Mouse (Mus musculus): ENCODE measurements at regions not wholly inside any gene's neighbourhood (a gene's known extent, or its start where the extent isn't known, plus 50 kb on each side); places are given as distances from the start of the nearest gene placed in this dataset.

DNA sequence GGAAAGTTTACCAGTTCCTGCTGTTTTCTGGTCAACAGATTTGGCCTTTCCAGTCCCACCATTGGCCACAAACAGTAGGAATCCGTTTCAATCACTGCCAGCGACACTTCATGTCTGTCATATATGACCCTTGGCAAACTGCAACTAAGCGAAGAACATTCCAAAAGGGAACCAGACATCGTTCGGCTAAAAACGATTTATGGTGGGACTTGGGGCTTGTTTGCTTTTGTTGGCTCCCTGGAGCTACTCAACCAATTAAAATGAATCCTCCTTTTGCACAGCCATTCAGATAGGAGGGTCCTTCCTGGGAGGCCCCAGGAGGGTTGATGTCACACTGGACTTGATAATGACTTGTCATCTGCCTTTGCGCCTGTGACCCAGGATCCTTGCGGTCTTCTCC is 490.9 kb upstream of the Etaa1 start:
- CTCF ChIA-PET, result no interaction called here
- POLR2A ChIA-PET, result interaction anchor here in 1 of 4 experiments (0.8 kb wide), 1 partner anchor 16 kb away, joined by 6 read pairs; no protein-coding TSS in a partner anchor

DNA sequence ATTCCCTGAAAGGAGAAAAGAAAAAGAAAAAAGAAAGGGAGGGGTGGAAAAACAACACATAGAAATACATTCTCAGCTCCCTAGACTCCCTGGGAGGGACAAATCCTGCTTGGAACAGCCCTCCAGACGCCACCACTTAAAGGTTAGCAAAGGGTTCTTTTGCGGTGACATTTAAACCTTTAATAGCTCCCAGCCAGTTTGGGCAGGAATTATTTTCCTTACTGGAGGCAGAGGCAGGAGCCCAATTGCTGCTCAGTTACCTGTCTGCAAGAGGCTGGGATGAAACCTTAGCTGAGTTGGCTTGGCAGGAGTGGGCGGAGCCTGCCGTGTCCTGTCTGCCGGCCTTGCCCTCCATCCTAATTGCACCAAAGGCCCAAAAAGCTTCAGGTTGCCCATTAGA is 490.4 kb upstream of the Etaa1 start:
- ChIA-PET POLR2A (no interaction called here), CTCF (no interaction called here)

DNA sequence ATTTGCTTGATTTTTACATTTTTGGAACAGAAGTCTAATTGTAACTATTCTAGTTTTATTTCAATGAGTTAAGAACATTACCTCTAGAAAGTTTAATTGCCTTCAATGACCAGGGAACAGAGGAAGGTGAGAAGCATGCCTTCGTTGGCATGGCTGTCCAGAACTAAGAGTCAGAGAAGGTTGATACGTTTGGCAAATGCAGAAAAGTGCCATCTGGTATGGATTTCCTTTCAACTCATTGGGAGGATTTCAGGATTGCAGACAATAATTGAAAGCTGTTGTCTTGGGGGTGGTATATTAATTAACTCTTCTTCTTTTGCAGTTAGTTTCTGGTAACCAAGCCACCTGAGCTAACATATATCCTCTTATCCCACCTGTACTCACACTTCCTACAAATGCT is 489.5 kb upstream of the Etaa1 start:
- ChIA-PET POLR2A (no interaction called here), CTCF (no interaction called here)

DNA sequence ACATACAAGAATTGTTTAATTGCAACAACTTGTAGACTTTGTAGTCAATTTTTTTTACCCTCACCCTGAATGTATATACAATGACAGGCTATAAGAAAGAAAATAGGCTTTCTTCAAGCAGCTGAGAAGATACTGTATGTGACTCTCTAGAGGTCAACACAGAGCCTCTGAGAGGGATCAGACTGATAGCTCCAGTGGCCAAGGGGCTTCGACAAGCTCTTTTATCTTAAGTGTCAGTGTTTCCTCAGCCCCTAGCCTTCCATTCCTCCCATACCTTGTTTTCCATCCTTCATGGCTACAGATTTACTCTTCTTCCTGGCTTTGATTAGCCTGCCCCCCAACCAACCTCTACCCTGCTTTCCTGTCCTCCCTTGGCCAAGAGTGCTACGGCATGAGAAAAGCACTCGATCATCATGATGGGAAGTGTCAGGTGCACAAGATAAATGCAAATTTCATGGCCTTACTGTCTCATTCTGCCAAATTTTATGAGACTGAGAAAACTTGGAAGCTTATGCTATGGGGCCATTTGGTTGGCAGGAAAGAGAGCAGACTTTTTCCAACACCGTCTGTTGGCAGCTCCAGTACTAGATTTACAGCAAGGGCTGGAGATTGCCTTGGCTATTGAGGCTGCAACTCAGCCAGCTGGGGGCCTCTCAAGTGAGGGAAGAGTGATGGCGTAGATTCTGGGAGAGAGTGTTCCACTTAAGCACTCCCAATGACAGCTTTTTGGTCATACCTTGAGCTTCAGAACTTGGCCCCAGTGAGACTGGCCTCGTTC is 484.3 kb upstream of the Etaa1 start:
- CTCF ChIA-PET, result no interaction called here
- POLR2A ChIA-PET, result no interaction called here

- CTCF ChIA-PET, result no interaction called here
- POLR2A ChIA-PET, result no interaction called here
Observed at GRCm38 (mm10) chr11:18421076-18421475, 467.4 kb upstream of the Etaa1 start.

GRCm38 (mm10) chr11:18413769-18414168 is 460.1 kb upstream of the Etaa1 start:
- POLR2A ChIA-PET, result no interaction called here
- CTCF ChIA-PET, result no interaction called here

DNA sequence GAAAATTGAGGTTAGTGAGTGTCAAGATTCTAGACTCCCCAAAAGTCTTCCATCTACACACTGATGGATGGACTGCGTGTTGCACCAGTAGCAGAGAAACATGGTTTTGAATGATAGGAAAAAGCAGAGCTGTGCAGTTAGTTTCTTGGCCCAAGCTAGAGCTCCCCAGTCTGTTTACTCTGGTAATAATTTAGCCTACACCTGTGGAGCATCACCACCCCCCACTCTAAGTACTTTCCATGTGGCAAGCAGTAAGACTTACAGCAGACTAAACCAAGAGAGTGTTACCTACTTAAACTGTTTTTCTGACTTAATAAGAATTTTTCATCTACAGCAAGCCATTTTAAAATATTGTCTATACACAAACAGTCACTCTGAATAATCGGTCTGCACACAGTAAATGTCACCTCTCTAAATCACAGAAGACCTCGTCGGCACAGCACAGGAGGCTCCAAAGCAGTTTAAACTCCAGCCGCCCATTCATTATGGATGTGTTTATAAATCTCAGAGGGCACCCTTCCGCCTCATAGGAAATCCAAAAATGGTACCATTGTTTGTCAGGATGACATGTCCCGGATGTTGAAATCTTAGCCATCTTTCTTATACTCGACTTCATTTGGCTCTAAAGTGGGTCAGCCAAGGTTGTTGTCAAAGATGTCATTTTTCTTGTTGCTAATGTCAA is 454.5 kb upstream of the Etaa1 start:
- POLR2A ChIA-PET, result no interaction called here
- CTCF ChIA-PET, result no interaction called here

DNA sequence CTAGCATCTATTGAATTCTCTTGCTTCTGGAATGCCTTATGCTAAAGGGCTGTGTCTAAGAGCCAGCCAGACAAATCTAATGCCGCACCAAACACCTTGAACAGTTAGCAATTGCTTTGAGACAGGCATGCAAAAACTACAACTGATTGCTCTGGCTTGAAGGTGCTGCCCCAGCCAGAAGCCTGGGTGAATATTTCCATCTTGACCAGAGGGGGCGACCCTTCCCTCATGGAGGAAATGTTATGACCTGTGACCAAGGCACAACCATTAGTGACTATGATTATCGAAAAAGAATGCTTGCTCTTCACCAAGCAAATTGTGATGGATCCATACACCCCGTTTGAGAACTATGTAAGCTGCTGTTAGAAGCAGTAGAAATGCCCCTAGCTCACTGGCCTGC is 445.9 kb upstream of the Etaa1 start:
- CTCF ChIA-PET, result no interaction called here
- POLR2A ChIA-PET, result no interaction called here

DNA sequence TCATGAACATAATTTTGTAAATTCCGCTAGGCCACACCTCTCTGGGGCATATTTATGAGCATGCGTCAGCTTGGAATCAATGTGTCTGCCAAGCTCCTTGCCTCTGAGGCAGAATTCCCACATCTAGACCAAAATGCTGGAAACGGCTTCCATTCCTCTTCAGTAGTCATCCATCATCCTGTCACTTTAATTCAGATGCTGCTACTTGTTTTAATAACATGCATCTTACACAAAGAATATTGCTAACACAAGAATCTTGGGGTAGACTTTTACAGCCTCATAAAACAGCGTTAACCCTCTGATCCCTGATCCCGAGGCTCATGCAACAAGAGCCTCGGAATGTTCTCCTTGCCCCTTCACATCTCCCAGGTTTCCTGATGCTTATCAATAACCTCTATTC is 442.7 kb upstream of the Etaa1 start:
- POLR2A ChIA-PET, result no interaction called here
- CTCF ChIA-PET, result no interaction called here

DNA sequence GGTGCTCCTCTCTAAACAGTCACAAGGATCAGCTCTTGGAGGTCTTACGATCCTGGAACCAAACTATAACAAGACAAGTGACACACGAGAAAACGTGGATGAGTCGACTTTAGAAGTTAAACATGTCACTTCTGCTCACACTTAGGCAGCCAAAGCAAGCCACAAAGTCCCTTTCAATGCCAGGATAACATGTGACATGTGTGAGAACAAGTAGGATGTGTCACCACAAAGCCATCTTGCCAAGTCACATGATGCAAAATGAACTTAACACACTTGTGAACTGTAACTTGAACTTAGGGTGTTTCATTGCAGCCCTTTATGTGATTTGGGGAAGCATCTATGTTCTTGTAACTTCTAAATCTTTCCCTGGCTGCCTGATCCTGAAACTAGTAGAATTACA is 442.0 kb upstream of the Etaa1 start:
- CTCF ChIA-PET, result no interaction called here
- POLR2A ChIA-PET, result interaction anchor here in 1 of 4 experiments (0.6 kb wide), 1 partner anchor 472 kb away, joined by 3 read pairs; no protein-coding TSS in a partner anchor

DNA sequence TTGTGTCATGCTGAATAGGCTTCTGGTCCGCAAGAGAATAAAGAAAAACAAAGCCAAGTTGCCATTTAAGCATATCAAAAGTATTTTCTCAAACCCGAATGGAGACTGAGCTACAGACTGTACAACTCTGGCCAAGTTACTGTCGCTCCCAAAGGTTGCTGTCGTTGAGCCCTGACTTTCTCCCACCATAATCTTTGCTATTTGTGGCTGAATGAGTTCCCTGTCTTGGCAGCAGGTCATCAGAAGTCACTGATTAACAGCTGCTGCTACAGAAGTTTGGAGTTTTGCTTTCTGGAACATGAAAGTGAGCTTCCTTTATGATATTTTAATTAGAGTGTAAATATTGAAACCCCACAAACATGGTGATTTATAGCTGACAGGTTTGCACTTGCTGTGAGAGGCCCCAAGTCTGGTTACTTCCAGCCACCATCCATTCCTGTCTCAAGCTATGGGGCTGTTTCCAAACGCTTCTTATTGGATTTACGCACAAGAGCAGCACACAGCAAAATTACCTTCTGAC is 419.2 kb upstream of the Etaa1 start:
- POLR2A ChIA-PET, result no interaction called here
- CTCF ChIA-PET, result no interaction called here

- CTCF ChIA-PET, result interaction anchor here in 2 of 4 experiments (0.6 to 1.0 kb wide), 4 partner anchors 17 to 52 kb away, joined by 3 to 4 read pairs (median 4); no protein-coding TSS in a partner anchor
- POLR2A ChIA-PET, result interaction anchor here in 1 of 4 experiments (1.0 kb wide), 1 partner anchor 19 kb away, joined by 3 read pairs; no protein-coding TSS in a partner anchor
Observed at GRCm38 (mm10) chr11:18371304-18371703, 417.6 kb upstream of the Etaa1 start.

DNA sequence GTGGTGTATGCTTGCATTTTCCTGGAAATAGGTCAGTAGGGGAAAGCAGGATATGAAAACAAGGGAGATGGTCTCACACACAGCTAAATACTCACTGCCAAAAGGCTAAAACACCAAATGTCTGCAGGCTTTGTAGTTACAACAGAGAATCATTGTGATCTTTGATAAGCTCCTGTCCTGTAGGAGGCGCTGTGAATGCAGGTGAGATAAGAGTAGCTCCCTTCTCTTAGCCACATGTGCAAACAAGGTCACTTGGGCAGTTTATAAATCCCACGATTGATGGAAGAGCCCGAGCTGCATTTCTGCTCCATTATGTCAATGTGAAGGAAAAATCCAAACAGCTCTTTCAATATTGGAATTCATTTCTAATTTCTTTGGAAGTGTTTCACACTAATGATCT is 417.2 kb upstream of the Etaa1 start:
- POLR2A ChIA-PET, result no interaction called here

GRCm38 (mm10) chr11:18354866-18355265 is 401.2 kb upstream of the Etaa1 start:
- ChIA-PET POLR2A (no interaction called here), CTCF (interaction anchor here in 1 of 4 experiments (1.8 kb wide), 1 partner anchor 16 kb away, joined by 4 read pairs; no protein-coding TSS in a partner anchor)

More for the DNA sequence above, 417.2 kb upstream of the Etaa1 start:
- CTCF ChIA-PET, result interaction anchor here in 2 of 4 experiments (0.8 to 1.0 kb wide), 3 partner anchors 16 to 33 kb away, joined by 3 to 4 read pairs (median 3); no protein-coding TSS in a partner anchor

DNA sequence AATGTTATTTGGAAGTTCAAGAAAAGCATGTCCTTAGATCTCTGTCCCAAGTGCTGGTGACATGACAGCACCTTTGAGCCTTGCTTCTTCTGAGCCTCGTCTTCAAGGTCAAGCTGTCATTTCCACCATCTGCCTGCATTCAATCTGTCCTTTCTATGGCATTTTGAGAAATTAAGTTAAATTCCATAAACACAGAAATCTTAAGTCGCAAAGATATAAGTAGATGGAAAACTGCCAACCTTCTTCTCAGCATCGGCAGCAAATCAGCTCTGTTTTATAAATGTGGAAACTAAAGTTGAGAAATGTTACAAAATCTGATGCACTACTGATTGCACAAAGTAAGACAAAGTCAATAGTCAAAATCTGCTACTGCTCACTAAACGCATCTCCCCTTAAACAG is 400.5 kb upstream of the Etaa1 start:
- ChIA-PET CTCF (interaction anchor here in 1 of 4 experiments (1.8 kb wide), 1 partner anchor 17 kb away, joined by 4 read pairs; no protein-coding TSS in a partner anchor), POLR2A (no interaction called here)

DNA sequence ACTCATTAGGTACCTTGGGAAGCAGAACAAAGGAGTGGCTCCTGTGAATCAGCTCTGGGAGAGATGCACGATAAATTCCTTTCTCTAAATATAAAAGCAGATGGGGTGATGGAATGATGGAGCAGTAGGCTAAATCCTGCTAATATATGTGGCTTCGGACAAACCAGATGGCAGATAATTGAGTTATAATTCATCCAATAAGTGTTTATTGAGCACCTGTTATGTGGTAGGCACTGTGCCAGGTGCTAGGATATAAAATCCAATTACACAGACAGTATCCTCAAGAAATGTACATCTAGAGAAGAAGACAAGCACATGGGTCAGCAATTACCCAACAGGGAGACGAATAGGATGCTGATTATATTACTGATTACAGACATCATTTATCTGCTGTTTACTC is 394.2 kb upstream of the Etaa1 start:
- ChIA-PET CTCF (no interaction called here), POLR2A (no interaction called here)

GRCm38 (mm10) chr11:18313510-18314301 is 360.0 kb upstream of the Etaa1 start:
- ChIA-PET POLR2A (no interaction called here), CTCF (no interaction called here)

GRCm38 (mm10) chr11:18296194-18297125 is 342.8 kb upstream of the Etaa1 start:
- ChIA-PET CTCF (no interaction called here), POLR2A (no interaction called here)

DNA sequence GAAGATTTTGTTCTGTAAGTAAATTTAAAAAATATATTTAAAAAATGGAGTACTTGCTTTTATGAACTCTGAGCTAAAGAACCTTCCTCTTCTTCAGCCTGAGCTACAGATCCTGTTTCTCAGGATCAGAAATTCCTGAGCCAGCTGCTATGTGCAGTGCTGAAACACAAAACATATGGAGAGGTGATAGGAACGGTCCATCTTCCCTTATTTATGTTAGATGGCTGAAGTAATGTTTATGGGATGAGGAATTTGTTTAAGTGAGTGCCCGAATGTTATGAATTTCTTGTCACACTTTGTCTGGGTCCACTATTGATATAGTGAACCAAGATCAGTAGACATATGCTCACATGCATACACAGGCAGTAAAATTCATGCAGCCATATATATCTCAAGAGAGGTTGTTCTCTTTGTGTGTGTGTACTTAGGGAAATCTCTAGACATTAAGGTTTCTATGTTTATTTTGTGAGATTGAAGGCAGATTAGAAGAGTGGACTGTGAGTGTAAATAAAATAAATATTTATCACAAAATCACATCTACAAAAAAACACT is 325.0 kb upstream of the Etaa1 start:
- ChIA-PET CTCF (no interaction called here), POLR2A (no interaction called here)
